ENCODE assay signal across 7 mouse cellular contexts in genomic region chr3:109224526-109224925, GRCm38 (mm10).
"Had no signal": no experiment of that assay in that cellular context is flagged by ENCODE, and none has a peak within 500 bp of the region (broad histone marks: within the 10 kb centered on the region; RNA-seq: fewer than 3 reads in every experiment).

No protein-coding gene starts in this region.

- DNase-seq: kidney, adult 2 months; kidney, postnatal 14 days; lung, adult 18-20 months; thymus, adult 18-20 months; thymus, postnatal 25 days had no signal

- ATAC-seq: intestine, embryonic 16.5 days; midbrain, embryonic 13.5 days had no signal
